Mouse (Mus musculus): ENCODE results near the gene Ubald2. TPM values are rescaled to one million over a fixed set of nuclear protein-coding genes. Genes with fewer than 3 reads are reported as not detected.

Ubald2 gene
- total RNA-seq (2014; rRNA removed; ENCODE audit: low replicate concordance) = 48.3 and 161 TPM in 2 replicates
- polyA plus RNA-seq (2015; fragmentation: Nextera tagmentation; extraction: Ambion mirVana) = 32.3 and 41.9 TPM in 2 replicates

- Histone ChIP-seq H3K4me2 (ENCODE audit: low read depth, low read length) (peak within 1 kb of the TSS; percentile 82), H3K4me1 (ENCODE audit: control insufficient read depth, insufficient read depth) (peaks cover 35% of the 10 kb centered on the region), H3K9me3 (replicated peaks; ENCODE audit: control insufficient read depth, low read length) (no peaks in the 10 kb centered on the region), H3K27ac (ENCODE audit: low read depth) (peak within 1 kb of the TSS; percentile 90), H3K27me3 (ENCODE audit: control insufficient read depth, insufficient read depth, low read length) (no peaks in the 10 kb centered on the region), H3K4me3 (ENCODE audit: low read depth, low read length) (peak within 1 kb of the TSS; percentile 73), H3K9ac (replicated peaks; ENCODE audit: low read depth, low read length) (peak within 1 kb of the TSS; percentile 95), H3K36me3 (replicated peaks; ENCODE audit: control insufficient read depth, insufficient read depth, low read length) (peaks cover 13% of the 10 kb centered on the region; the same call in 1 of the 2 replicates)
- WGBS = 3% methylated on average over 66 of the region's 66 CpGs
- ATAC-seq (ENCODE audit: insufficient read depth, low read depth) (peak; percentile 96), DNase-seq (ENCODE audit: low spot score) (peak; percentile 99)
- TF ChIP-seq CTCF (IDR thresholded peaks at IDR 0.05; ENCODE audit: low read depth) = no peak
- TF ChIP-seq EP300 (IDR thresholded peaks at IDR 0.05; ENCODE audit: low read depth) = no peak
Measured at GRCm38 (mm10) chr11:116433356-116434286, at the start of gene Ubald2. Gene Ubald2, plus strand, starts transcription at chr11:116434094.

GRCm38 (mm10) chr11:116384171-116384570 lies 49.7 kb upstream of the Ubald2 start:
- no peak overlapping the region for H3K4me3 ChIP-seq (ENCODE audit: low read depth, low read length)
- H3K4me1 ChIP-seq (ENCODE audit: control insufficient read depth, insufficient read depth) = 0 out of 2 replicates have a peak, but pooled peaks cover 13% of the 10 kb centered on the region
- no peak overlapping the region for H3K9ac ChIP-seq (replicated peaks; ENCODE audit: low read depth, low read length)
- ATAC-seq (ENCODE audit: insufficient read depth, low read depth) (no peak), DNase-seq (ENCODE audit: low spot score) (no peak)
- TF ChIP-seq EP300 (IDR thresholded peaks at IDR 0.05; ENCODE audit: low read depth) (no peak), CTCF (IDR thresholded peaks at IDR 0.05; ENCODE audit: low read depth) (no peak)
- H3K27ac ChIP-seq (ENCODE audit: low read depth) = no peak overlapping the region
- no peaks in the 10 kb centered on the region for H3K36me3 ChIP-seq (replicated peaks; ENCODE audit: control insufficient read depth, insufficient read depth, low read length)
- no peaks in the 10 kb centered on the region for H3K27me3 ChIP-seq (ENCODE audit: control insufficient read depth, insufficient read depth, low read length)
- 81% methylated on average over 11 of the region's 11 CpGs for WGBS
- no peak overlapping the region for H3K4me2 ChIP-seq (ENCODE audit: low read depth, low read length)
- H3K9me3 ChIP-seq (replicated peaks; ENCODE audit: control insufficient read depth, low read length) = no peaks in the 10 kb centered on the region

GRCm38 (mm10) chr11:116385999-116386398 lies 47.9 kb upstream of the Ubald2 start:
- WGBS = 31% methylated on average over 5 of the region's 5 CpGs
- H3K9ac ChIP-seq (replicated peaks; ENCODE audit: low read depth, low read length) = no peak overlapping the region
- ATAC-seq (ENCODE audit: insufficient read depth, low read depth) (no peak), DNase-seq (ENCODE audit: low spot score) (no peak)
- H3K9me3 ChIP-seq (replicated peaks; ENCODE audit: control insufficient read depth, low read length) = no peaks in the 10 kb centered on the region
- H3K4me2 ChIP-seq (ENCODE audit: low read depth, low read length) = no peak overlapping the region
- H3K36me3 ChIP-seq (replicated peaks; ENCODE audit: control insufficient read depth, insufficient read depth, low read length) = no peaks in the 10 kb centered on the region
- H3K27me3 ChIP-seq (ENCODE audit: control insufficient read depth, insufficient read depth, low read length) = no peaks in the 10 kb centered on the region
- no peak for TF ChIP-seq CTCF (IDR thresholded peaks at IDR 0.05; ENCODE audit: low read depth)
- TF ChIP-seq EP300 (IDR thresholded peaks at IDR 0.05; ENCODE audit: low read depth) = no peak
- no peak overlapping the region for H3K4me3 ChIP-seq (ENCODE audit: low read depth, low read length)
- H3K27ac ChIP-seq (ENCODE audit: low read depth) = no peak overlapping the region
- H3K4me1 ChIP-seq (ENCODE audit: control insufficient read depth, insufficient read depth) = 0 out of 2 replicates have a peak, but pooled peaks cover 13% of the 10 kb centered on the region

GRCm38 (mm10) chr11:116387086-116388071 lies 46.5 kb upstream of the Ubald2 start:
- H3K4me2 ChIP-seq (ENCODE audit: low read depth, low read length) = peak overlapping the region; percentile 60
- DNase-seq (ENCODE audit: low spot score) = peak; percentile 47

More at GRCm38 (mm10) chr11:116387086-116388071, 46.5 kb upstream of the Ubald2 start:
- Histone ChIP-seq H3K27me3 (ENCODE audit: control insufficient read depth, insufficient read depth, low read length) (no peaks in the 10 kb centered on the region), H3K9me3 (replicated peaks; ENCODE audit: control insufficient read depth, low read length) (no peaks in the 10 kb centered on the region), H3K9ac (replicated peaks; ENCODE audit: low read depth, low read length) (no peak overlapping the region), H3K27ac (ENCODE audit: low read depth) (peak overlapping the region; percentile 80), H3K4me1 (ENCODE audit: control insufficient read depth, insufficient read depth) (0 out of 2 replicates have a peak, but pooled peaks cover 13% of the 10 kb centered on the region), H3K36me3 (replicated peaks; ENCODE audit: control insufficient read depth, insufficient read depth, low read length) (no peaks in the 10 kb centered on the region), H3K4me3 (ENCODE audit: low read depth, low read length) (peak overlapping the region; percentile 26)
- TF ChIP-seq CTCF (IDR thresholded peaks at IDR 0.05; ENCODE audit: low read depth) = no peak; the same call in 1 of the 2 replicates
- no peak for TF ChIP-seq EP300 (IDR thresholded peaks at IDR 0.05; ENCODE audit: low read depth)
- 14% methylated on average over 16 of the region's 16 CpGs for WGBS
- peak; percentile 70 for ATAC-seq (ENCODE audit: insufficient read depth, low read depth)

Data from heart, postnatal 0 days (tissue).